Mouse (Mus musculus): ENCODE data around the gene Cstad. TPM values are rescaled to one million over a fixed set of nuclear protein-coding genes. Genes with fewer than 3 reads are reported as not detected.

The Cstad gene
- 1.1 TPM for polyA plus RNA-seq (2014; fragmentation: Illumina TruSeq; extraction: RNeasy Lipid Tissue Mini Kit (QIAGEN cat#74804); ENCODE audit: low read depth, low replicate concordance)

DNA sequence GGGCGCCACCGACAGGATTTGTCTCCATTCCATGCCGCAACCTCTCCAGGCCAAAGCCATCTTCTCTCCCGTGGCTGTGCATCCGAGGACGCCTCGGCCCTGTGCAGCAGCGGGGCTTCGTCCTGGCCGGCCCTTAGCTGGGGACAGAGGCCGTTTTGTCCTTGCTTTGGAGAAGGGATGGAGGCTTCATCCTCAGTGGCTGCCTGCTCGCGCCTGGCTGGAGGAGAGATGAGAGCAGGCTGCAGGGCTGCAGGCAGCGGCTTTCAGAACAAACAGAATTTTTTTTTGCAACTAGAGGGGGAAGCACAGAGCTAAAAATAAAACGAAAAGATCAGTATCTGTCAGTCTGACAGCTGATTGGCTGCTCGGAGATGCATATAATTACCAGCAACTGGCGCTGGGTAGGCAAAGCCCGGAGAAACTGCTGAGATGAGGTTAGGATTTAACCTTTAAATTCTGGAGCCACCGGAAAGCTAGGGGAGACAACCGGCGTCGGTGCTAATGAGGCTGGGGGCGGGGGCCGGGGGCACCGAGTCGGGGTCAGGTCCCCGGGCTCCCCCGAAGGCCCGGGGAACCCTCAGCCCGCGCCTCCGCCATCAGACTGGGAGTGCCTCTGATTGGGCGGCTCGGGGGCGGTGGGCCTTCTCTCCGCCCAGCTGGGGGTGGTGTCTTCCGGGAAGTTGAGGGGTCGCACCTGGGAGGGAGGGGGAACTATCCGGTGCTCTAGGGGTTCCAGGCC is at the start of gene Cstad:
Gene Cstad (plus strand): TSS at position 400 of the 739 bp plus-strand sequence.

Other genes starting within 250 kb of the Cstad start
- 1.1 TPM for gene Sh3glb2, start 235.7 kb upstream of the Cstad start, polyA plus RNA-seq (2014; fragmentation: Illumina TruSeq; extraction: RNeasy Lipid Tissue Mini Kit (QIAGEN cat#74804); ENCODE audit: low read depth, low replicate concordance)
- gene Miga2, start 230.8 kb upstream of the Cstad start, polyA plus RNA-seq (2014; fragmentation: Illumina TruSeq; extraction: RNeasy Lipid Tissue Mini Kit (QIAGEN cat#74804); ENCODE audit: low read depth, low replicate concordance): 0.81 TPM
- gene Dolpp1, start 202.8 kb upstream of the Cstad start, polyA plus RNA-seq (2014; fragmentation: Illumina TruSeq; extraction: RNeasy Lipid Tissue Mini Kit (QIAGEN cat#74804); ENCODE audit: low read depth, low replicate concordance): 0.65 TPM
- 20.5 TPM for gene Crat, start 179.2 kb upstream of the Cstad start, polyA plus RNA-seq (2014; fragmentation: Illumina TruSeq; extraction: RNeasy Lipid Tissue Mini Kit (QIAGEN cat#74804); ENCODE audit: low read depth, low replicate concordance)
- gene Ptpa, start 179.0 kb upstream of the Cstad start, polyA plus RNA-seq (2014; fragmentation: Illumina TruSeq; extraction: RNeasy Lipid Tissue Mini Kit (QIAGEN cat#74804); ENCODE audit: low read depth, low replicate concordance): 2.4 TPM
- not detected for gene Ier5l, start 120.8 kb upstream of the Cstad start, polyA plus RNA-seq (2014; fragmentation: Illumina TruSeq; extraction: RNeasy Lipid Tissue Mini Kit (QIAGEN cat#74804); ENCODE audit: low read depth, low replicate concordance)
- gene 1700001O22Rik, start 208.6 kb downstream of the Cstad start, polyA plus RNA-seq (2014; fragmentation: Illumina TruSeq; extraction: RNeasy Lipid Tissue Mini Kit (QIAGEN cat#74804); ENCODE audit: low read depth, low replicate concordance): not detected
- not detected for gene Ntmt1, start 212.8 kb downstream of the Cstad start, polyA plus RNA-seq (2014; fragmentation: Illumina TruSeq; extraction: RNeasy Lipid Tissue Mini Kit (QIAGEN cat#74804); ENCODE audit: low read depth, low replicate concordance)
- gene Asb6, start 235.3 kb downstream of the Cstad start, polyA plus RNA-seq (2014; fragmentation: Illumina TruSeq; extraction: RNeasy Lipid Tissue Mini Kit (QIAGEN cat#74804); ENCODE audit: low read depth, low replicate concordance): not detected
- not detected for gene Prrx2, start 239.9 kb downstream of the Cstad start, polyA plus RNA-seq (2014; fragmentation: Illumina TruSeq; extraction: RNeasy Lipid Tissue Mini Kit (QIAGEN cat#74804); ENCODE audit: low read depth, low replicate concordance)

Measured in kidney, adult 10 weeks (tissue).